Mouse (Mus musculus): Measurements from ENCODE around the gene Slc39a9. TPM values are rescaled to one million over a fixed set of nuclear protein-coding genes. Genes with fewer than 3 reads are reported as not detected.

Gene Slc39a9
- polyA plus RNA-seq, 1 experiment = 16.4 TPM

- Histone ChIP-seq H3K4me3 (ENCODE audit: low read depth, low read length) (no peak overlapping the region), H3K27ac (ENCODE audit: insufficient read depth, low read length) (no peak overlapping the region), H3K9ac (ENCODE audit: low read depth, poor library complexity, severe bottlenecking) (no peak overlapping the region), H3K9me3 (replicated peaks; ENCODE audit: control insufficient read depth, insufficient read depth, low read length, poor library complexity, severe bottlenecking) (no peaks in the 10 kb centered on the region), H3K36me3 (ENCODE audit: control insufficient read depth, insufficient read depth, low read length, poor library complexity, severe bottlenecking) (no peaks in the 10 kb centered on the region), H3K27me3 (ENCODE audit: control insufficient read depth, insufficient read depth, low read length, poor library complexity, severe bottlenecking) (no peaks in the 10 kb centered on the region), H3K4me1 (ENCODE audit: control insufficient read depth, insufficient read depth, low read length) (no peaks in the 10 kb centered on the region)
- TF ChIP-seq EP300 (IDR thresholded peaks at IDR 0.05; ENCODE audit: insufficient read depth, low read depth, low read length) (no peak), CTCF (IDR thresholded peaks at IDR 0.05; ENCODE audit: low read depth, low read length) (no peak), POLR2A (IDR thresholded peaks at IDR 0.05; ENCODE audit: insufficient read depth, low read length) (no peak)
Measured at GRCm38 (mm10) chr12:80598756-80599155, 44.9 kb upstream of the Slc39a9 start.

- H3K36me3 ChIP-seq (ENCODE audit: control insufficient read depth, insufficient read depth, low read length, poor library complexity, severe bottlenecking) = no peaks in the 10 kb centered on the region
Measured at GRCm38 (mm10) chr12:80601597-80602269, 42.0 kb upstream of the Slc39a9 start.

GRCm38 (mm10) chr12:80602432-80602831, 41.3 kb upstream of the Slc39a9 start:
- Histone ChIP-seq H3K27me3 (ENCODE audit: control insufficient read depth, insufficient read depth, low read length, poor library complexity, severe bottlenecking) (no peaks in the 10 kb centered on the region), H3K9me3 (replicated peaks; ENCODE audit: control insufficient read depth, insufficient read depth, low read length, poor library complexity, severe bottlenecking) (no peaks in the 10 kb centered on the region), H3K9ac (ENCODE audit: low read depth, poor library complexity, severe bottlenecking) (no peak overlapping the region), H3K36me3 (ENCODE audit: control insufficient read depth, insufficient read depth, low read length, poor library complexity, severe bottlenecking) (no peaks in the 10 kb centered on the region), H3K4me3 (ENCODE audit: low read depth, low read length) (no peak overlapping the region), H3K4me1 (ENCODE audit: control insufficient read depth, insufficient read depth, low read length) (peaks cover 2% of the 10 kb centered on the region), H3K27ac (ENCODE audit: insufficient read depth, low read length) (no peak overlapping the region)
- no peak for TF ChIP-seq POLR2A (IDR thresholded peaks at IDR 0.05; ENCODE audit: insufficient read depth, low read length)
- TF ChIP-seq CTCF (IDR thresholded peaks at IDR 0.05; ENCODE audit: low read depth, low read length) = no peak
- no peak for TF ChIP-seq EP300 (IDR thresholded peaks at IDR 0.05; ENCODE audit: insufficient read depth, low read depth, low read length)

More at GRCm38 (mm10) chr12:80601597-80602269, 42.0 kb upstream of the Slc39a9 start:
- H3K27me3 ChIP-seq (ENCODE audit: control insufficient read depth, insufficient read depth, low read length, poor library complexity, severe bottlenecking) = no peaks in the 10 kb centered on the region
- H3K9me3 ChIP-seq (replicated peaks; ENCODE audit: control insufficient read depth, insufficient read depth, low read length, poor library complexity, severe bottlenecking) = no peaks in the 10 kb centered on the region
- peaks cover 2% of the 10 kb centered on the region for H3K4me1 ChIP-seq (ENCODE audit: control insufficient read depth, insufficient read depth, low read length)
- TF ChIP-seq POLR2A (IDR thresholded peaks at IDR 0.05; ENCODE audit: insufficient read depth, low read length) = no peak
- H3K4me3 ChIP-seq (ENCODE audit: low read depth, low read length) = no peak overlapping the region
- H3K27ac ChIP-seq (ENCODE audit: insufficient read depth, low read length) = no peak overlapping the region
- no peak overlapping the region for H3K9ac ChIP-seq (ENCODE audit: low read depth, poor library complexity, severe bottlenecking)

GRCm38 (mm10) chr12:80603566-80603965, 40.1 kb upstream of the Slc39a9 start:
- Histone ChIP-seq H3K27ac (ENCODE audit: insufficient read depth, low read length) (no peak overlapping the region), H3K4me3 (ENCODE audit: low read depth, low read length) (no peak overlapping the region), H3K9me3 (replicated peaks; ENCODE audit: control insufficient read depth, insufficient read depth, low read length, poor library complexity, severe bottlenecking) (no peaks in the 10 kb centered on the region), H3K27me3 (ENCODE audit: control insufficient read depth, insufficient read depth, low read length, poor library complexity, severe bottlenecking) (no peaks in the 10 kb centered on the region), H3K4me1 (ENCODE audit: control insufficient read depth, insufficient read depth, low read length) (peaks cover 2% of the 10 kb centered on the region), H3K9ac (ENCODE audit: low read depth, poor library complexity, severe bottlenecking) (no peak overlapping the region), H3K36me3 (ENCODE audit: control insufficient read depth, insufficient read depth, low read length, poor library complexity, severe bottlenecking) (no peaks in the 10 kb centered on the region)
- TF ChIP-seq POLR2A (IDR thresholded peaks at IDR 0.05; ENCODE audit: insufficient read depth, low read length) (no peak), EP300 (IDR thresholded peaks at IDR 0.05; ENCODE audit: insufficient read depth, low read depth, low read length) (no peak), CTCF (IDR thresholded peaks at IDR 0.05; ENCODE audit: low read depth, low read length) (no peak)

DNA sequence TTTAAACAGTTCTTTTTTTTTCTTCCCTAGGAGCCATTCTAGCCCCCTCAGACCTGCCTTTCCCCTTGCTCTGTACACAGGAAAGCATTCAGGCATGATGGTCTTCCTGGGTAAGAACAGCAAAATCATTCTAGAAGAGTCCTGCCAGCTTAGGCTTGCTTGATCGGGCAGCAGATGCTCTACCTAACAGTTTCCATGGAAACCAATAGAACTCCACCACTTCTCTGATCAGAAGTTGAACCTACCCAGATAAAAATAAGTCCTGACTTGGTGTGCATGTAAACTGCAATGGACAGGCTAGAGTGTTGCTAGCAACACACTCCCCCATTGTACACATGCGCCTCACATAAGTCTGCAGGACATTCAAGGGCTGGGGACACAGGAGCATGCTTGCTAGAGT, 39.5 kb upstream of the Slc39a9 start:
- Histone ChIP-seq H3K27ac (ENCODE audit: insufficient read depth, low read length) (no peak overlapping the region), H3K9ac (ENCODE audit: low read depth, poor library complexity, severe bottlenecking) (no peak overlapping the region), H3K9me3 (replicated peaks; ENCODE audit: control insufficient read depth, insufficient read depth, low read length, poor library complexity, severe bottlenecking) (no peaks in the 10 kb centered on the region; the same call in 1 of the 2 replicates), H3K4me3 (ENCODE audit: low read depth, low read length) (no peak overlapping the region), H3K27me3 (ENCODE audit: control insufficient read depth, insufficient read depth, low read length, poor library complexity, severe bottlenecking) (no peaks in the 10 kb centered on the region), H3K4me1 (ENCODE audit: control insufficient read depth, insufficient read depth, low read length) (peaks cover 2% of the 10 kb centered on the region), H3K36me3 (ENCODE audit: control insufficient read depth, insufficient read depth, low read length, poor library complexity, severe bottlenecking) (no peaks in the 10 kb centered on the region)
- TF ChIP-seq CTCF (IDR thresholded peaks at IDR 0.05; ENCODE audit: low read depth, low read length) (no peak), POLR2A (IDR thresholded peaks at IDR 0.05; ENCODE audit: insufficient read depth, low read length) (no peak), EP300 (IDR thresholded peaks at IDR 0.05; ENCODE audit: insufficient read depth, low read depth, low read length) (no peak)

DNA sequence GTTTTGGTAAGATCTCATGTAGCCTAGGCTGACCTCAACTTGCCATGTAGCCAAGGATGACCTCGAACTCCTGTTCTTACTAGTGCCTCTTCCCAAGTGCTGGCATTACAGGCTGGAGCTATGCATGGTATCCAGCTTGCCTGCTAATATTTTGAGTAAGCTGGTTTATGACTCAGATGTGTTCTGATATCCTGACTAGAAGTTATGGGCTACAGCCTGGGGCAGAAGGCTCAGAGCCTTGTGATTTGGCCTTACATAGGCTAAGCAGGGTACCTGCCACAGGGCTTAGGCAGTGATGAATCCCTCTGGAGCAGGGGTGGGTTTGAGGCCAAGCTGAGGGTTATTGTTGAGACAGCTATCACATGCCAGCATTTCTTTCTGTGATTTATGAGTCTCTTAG, 35.1 kb upstream of the Slc39a9 start:
- H3K4me1 ChIP-seq (ENCODE audit: control insufficient read depth, insufficient read depth, low read length) = peaks cover 2% of the 10 kb centered on the region
- TF ChIP-seq EP300 (IDR thresholded peaks at IDR 0.05; ENCODE audit: insufficient read depth, low read depth, low read length) (no peak), POLR2A (IDR thresholded peaks at IDR 0.05; ENCODE audit: insufficient read depth, low read length) (no peak), CTCF (IDR thresholded peaks at IDR 0.05; ENCODE audit: low read depth, low read length) (no peak)
- no peak overlapping the region for H3K4me3 ChIP-seq (ENCODE audit: low read depth, low read length)
- H3K36me3 ChIP-seq (ENCODE audit: control insufficient read depth, insufficient read depth, low read length, poor library complexity, severe bottlenecking) = no peaks in the 10 kb centered on the region
- no peaks in the 10 kb centered on the region; the same call in 1 of the 2 replicates for H3K9me3 ChIP-seq (replicated peaks; ENCODE audit: control insufficient read depth, insufficient read depth, low read length, poor library complexity, severe bottlenecking)
- H3K27me3 ChIP-seq (ENCODE audit: control insufficient read depth, insufficient read depth, low read length, poor library complexity, severe bottlenecking) = no peaks in the 10 kb centered on the region
- no peak overlapping the region for H3K9ac ChIP-seq (ENCODE audit: low read depth, poor library complexity, severe bottlenecking)
- no peak overlapping the region for H3K27ac ChIP-seq (ENCODE audit: insufficient read depth, low read length)
